Mouse (Mus musculus) urinary bladder, adult 18-20 months (tissue): Measurements from ENCODE around the gene Wfdc1.

Source experiments
- DNase-seq, 2 experiments: peaks; one replicate each; pipeline ENCODE4 v3.0.0; 2022; ENCODE audit warnings: low spot score in 2 of 2, mixed read lengths in 2 of 2

The Wfdc1 gene

DNA sequence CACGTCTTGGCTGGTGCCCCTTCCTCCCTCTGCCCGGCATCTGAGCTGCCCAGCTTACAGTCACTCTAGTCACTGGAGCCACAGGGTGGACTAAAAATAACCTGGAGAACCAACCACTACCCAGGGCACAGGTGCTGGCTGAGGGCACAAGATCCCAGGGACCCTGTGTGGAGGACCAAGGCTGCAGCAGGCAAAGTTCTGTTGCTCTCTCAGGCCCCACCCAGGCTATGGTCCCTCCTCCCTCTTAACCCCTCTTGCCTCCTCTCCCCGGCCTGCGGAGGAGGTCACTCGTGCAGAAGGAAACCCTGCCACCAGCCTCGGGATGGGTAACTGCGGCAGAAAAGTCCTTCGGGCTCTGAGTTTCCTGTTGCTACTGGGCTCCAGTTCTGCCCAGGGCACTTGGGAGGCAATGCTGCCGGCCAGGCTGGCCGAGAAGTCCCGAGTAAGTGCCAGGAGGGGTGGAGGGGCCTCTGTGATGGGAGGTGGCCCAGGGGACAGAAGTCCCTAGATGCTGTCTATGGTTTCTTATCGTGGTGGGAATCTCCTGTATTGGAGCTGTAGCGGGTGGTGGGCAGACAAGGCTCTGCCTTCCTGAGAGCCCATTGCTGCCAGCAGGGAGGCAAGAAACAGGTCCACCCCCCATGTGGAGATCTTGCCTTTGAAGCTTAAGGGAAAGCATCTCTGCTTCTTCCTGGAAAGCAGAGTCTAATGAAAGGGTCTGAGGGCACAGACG, at the start of gene Wfdc1:
Gene Wfdc1, plus strand, starts transcription at position 147 of the 733 bp plus-strand sequence.
- DNase-seq, result no peak

DNA sequence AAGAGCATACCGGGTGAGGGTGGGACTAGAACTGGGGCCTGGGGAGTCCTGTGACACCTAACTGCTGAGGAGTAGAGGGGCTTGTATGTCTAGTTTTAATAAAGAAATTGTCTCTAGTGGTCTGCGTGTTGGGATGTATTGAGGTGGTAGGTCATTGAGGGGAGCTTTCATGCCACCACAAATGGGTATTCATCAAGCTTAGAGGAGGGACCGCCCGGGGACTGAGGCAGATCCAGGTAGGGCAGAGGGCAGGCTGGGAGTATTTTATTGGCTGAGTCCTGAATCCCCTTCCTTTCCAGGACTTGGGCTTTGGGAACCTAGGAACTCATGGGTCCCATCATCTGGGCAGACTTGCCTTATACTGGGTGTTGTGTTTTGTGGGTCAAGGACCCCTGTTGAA, 49.4 kb upstream of the Wfdc1 start:
- DNase-seq, result no peak

DNA sequence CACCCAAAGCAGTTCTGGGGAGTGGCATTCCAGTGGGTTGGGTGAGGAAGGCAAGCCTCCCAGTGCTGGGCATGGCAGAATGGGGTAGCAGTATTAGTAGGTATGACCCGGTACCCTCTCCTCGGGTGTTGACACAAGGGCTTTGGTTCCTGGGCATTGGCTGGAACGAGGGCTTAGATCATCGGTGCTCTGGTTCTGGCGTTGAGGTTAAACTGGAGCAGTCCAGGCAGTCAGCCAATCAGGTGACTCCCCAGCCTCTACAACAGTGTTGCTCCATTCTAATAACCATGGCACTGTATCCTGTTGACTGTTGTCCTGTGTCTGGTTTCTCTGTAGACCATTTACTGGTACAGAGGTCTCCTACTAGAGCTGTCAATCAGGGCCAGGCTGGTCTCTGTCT, 48.6 kb upstream of the Wfdc1 start:
- no peak for DNase-seq

DNA sequence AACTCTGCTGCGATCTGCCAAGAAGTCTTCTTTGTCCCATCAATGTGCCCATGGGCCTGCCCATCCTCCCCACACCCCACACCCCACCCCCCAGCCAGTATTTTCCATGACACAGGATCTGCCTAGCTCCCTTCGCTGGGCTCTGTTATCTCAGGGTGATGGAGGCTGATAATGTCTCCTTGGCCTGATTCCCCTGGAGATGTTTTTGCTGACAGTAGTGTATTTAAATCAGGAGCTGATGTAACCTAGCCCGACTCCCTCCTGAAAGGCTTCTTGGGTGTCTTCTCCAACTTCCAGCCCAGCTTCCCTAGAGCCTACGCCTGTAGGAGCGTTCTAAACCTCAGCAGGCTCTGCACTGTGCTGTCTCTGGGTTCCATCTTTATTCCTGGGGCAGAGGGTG, 47.3 kb upstream of the Wfdc1 start:
- DNase-seq, result no peak

DNA sequence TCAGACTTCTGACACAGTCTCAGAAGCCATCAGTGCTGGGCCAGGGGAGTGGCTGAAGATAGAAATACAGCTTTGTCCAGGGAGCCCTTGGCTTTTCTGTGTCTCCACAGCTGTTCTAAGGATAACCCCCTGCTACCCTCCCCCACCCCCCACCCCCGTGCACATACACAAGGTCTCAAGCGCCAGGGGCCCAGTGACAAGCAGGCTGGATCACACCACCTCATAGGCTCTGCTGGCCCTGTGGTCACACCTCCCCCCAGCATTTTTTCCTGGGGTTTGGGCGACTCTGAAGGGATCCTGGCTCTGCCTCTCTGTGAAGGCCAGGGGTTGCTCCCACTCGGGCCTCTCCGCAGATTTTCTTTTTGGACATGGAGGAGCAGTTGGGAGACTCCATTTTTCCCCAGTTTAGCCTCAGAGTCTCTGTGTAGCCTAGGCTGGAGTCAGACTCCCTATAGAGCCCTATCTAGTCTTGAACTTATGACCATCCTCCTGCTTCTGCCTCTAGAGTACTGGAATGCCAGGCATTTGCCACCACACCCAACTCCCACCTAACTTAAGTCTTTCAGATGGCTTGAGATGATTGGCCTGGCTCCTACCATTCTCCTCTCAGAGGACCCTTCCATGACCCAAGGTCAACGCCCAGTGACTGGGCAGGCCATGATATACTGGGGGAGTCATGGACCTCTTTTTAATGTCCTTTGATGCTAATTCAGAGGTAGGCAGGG, 45.9 kb upstream of the Wfdc1 start:
- DNase-seq, result no peak

DNA sequence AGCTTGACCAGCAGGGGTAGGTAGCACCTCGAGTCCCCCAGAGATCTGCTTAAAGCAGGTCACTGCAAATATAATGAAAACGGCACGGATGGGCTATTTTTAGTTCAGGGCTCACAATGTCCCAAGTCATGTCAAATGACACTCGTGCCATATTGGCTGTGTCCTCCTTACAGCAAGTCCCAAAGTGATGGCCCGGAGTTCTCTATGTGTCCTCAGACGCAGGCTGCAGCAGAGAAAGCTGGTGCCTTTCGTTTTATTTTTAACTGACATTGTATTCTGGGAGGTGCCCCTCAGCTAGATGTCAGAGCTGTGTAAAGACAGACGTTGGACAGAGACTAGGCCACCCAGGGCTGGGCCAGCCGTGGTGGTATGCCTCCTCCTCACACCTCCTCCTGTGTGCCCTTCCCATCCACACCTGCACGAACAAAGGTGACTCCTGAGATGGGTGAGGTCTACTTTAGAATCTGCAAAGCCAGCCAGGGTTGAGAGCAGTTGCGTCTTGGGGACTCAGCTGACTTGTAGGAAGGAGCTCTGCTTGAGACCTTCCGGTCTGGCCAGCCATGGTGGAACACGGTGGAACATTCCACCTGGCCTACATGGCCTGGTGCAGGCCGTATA, 45.2 kb upstream of the Wfdc1 start:
- DNase-seq, result no peak

DNA sequence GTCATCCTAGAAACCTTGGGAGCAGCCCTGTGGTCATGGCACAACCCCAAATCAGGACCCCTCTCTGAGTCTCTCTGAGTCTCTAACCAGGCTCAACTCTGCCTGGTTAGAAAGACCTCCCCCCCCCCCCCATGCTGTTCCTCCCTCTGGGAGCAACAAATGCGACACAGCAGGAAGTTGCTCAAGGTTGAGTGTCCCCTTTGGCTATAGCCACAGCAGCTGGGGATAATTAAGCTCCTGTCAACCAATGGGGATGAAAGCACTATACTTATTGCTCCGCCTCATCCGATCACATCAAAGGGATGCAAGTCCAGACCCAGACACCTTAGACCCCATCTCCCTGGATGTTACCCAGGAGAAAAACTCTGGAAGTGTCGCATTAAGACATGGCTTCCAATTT, 43.6 kb upstream of the Wfdc1 start:
- no peak for DNase-seq

DNA sequence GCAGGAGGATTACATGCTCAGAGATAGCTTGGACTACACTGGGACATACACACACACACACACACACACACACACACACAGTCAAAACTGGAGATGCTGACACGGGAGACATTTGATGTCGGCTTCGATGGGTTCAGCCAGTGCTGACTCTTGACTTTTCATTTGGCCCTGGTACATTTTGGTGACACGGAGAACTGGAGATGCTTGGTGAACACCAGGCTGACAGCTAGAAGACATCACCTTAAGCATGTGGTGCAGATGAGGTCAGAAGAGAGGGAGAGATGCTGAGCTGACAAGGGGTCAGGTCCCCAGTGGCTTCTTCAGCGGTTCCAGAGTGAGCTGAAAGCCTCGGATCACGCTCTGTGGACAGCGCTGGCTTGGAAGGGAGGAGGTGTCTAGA, 43.1 kb upstream of the Wfdc1 start:
- no peak for DNase-seq

DNA sequence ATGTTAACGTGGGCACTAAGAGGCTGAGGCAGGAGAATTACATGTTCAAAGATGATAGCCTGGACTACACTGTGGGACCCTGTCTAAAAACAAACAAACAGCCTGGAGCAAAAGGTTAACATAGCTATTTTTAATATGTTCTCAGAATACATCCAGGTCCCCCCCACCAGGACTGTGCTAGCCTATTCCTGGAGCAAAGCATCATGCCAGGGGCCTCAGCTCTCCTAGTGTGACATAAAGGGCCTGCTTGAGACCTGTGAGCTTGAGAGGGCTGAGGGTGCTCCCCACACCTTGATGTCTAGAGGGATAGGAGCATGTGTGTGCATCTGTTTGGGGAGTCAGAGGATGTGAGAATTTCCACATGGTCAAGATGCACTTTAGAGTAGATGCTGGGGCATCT, 42.4 kb upstream of the Wfdc1 start:
- no peak for DNase-seq

DNA sequence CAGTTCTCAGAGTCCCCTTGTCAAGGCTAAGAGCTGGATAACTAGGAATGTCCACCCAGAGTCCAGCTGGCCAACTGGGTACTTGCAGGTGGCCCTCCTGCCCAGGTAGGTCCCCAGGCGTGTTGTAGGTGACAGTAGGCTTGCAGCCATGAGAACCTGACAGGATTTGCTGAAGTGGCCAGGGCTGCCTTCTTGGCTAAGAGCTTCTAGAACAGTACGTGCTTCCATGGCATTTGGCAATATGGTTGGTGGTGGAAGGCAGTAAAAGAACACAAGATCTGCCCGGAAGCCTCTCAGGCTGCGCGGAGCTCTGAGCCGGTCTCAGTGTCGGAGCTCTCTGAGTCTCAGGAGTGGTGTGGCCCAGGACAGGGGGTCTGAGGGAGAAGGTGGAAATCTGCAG, 41.2 kb upstream of the Wfdc1 start:
- DNase-seq, result no peak

DNA sequence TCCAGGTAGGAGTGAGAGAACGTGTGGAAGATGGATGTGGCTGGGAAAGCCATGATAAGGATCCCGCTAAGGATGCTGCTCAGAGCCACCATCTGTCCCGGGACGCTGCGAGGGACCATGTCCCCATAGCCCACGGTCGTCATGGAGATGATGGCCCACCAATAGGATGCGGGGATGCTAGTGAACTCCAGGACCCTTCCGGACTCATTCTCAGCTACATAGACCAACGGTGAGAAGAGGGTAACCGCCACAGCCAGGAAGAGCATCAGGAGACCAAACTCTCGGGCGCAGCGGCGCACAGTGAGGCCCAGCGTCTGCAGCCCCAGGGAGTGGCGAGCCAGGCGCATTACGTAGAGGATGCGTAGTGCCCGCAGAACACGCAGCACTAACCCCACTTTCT, 40.4 kb upstream of the Wfdc1 start:
- no peak for DNase-seq

DNA sequence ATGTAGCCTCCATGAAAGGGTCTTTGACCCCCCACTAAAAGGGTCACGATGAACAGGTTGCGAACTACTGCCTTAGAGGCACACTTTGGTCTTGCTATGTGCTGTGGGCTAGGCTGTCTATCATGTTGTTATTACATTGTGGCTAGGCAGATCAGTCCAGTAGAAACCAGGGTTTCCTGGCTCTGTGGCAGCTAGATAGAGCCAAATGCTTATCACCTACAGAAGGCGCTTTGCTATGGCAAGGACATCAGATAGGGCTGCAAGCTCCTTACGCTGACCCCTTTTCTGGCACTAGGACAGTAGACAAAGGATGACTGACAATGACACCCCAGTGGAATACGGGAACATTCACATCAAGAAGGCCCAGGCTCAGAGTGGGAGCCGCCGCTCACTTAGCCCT, 39.0 kb upstream of the Wfdc1 start:
- DNase-seq, result no peak

DNA sequence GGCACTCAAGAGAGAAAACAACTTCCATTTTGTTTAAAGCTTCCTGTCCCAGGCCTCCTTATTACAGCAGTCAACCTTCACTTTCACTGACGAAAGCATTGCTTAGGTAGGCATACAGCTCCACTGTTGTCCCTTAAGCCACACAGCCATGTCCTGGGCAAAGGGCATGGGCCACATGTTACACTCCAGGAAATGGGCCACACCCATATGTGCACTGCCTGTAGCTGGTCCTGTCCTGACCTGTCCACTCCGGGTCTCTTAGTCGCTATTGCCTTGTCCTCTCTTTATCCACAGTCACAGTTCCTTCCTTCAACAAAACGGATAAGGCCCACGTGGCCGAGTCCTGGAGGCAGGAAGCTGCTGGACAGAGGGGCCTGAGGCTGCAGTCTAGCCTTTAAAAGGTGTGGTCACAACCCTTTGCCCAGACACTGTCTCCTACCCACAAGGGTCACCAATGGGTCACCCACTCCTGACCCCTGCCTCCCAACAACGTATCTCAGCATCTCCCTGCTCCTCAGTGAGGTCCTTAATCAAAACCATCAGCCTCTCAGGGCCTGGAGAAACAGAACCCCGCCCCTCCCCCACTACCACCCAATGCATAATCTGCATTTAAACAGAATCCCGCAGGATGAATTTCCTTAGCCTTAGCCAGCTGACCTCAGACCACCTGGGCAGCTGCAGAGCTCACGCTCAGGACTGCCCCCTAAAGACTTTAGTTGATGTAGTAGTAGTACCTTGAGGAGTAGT, 38.4 kb upstream of the Wfdc1 start:
- DNase-seq, result peak; percentile 19 to 45

DNA sequence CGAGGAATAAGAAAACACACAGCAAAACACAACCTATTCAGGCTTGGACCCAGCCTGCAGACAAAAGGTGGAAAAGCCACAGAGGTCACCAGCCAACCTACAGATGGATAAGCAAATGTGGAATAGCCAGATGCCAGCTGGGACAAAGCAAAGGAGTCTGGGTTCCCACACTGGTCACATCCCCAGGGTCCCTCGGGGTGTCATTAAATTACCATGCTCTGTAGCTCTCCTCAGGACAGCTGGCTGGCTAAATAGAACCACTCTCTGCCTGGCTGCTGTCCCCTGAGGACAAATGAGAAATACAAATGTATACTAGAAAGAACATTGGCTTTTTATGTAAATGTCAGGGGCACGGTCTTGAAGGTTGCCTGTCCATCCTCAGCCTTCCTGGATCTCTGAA, 35.3 kb upstream of the Wfdc1 start:
- no peak for DNase-seq

DNA sequence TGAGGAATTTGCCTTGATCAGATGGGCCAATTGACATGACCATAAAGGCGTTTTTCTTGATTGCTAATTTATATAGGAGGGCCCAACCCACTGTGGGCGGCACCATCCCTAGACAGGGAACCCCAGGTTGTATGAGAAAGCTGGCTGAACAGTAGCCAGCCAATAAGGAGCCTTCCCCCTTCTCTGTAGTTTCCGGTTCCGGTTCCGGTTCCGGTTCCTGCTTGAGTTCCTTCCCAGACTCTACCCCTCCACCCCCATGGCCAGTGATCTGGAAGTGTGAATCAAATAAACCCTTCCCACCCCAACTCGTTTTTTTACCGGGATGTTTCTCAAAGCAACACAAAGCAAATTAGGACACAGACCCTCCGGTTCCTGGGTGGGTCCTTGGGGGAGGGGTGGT, 33.9 kb upstream of the Wfdc1 start:
- DNase-seq, result no peak

DNA sequence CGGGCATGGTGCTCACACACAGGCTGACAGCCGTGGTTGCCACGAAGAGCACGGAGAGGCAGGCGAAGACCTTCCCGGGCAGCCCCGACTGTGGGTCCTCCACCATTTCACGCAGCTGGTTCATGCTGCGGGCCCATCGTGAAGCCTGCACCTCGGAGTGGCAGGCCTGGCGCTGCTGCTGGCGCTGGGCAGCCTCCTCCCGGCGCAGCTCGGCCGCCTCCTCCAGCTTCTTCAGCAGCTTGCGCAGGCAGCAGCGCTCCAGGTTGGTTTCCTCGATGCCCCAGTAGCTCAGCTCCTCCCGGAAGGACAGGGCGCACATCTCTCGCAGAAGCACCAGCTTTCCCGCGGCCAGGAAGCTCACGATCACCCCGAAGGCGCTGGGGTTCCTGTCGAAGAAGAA, 33.3 kb upstream of the Wfdc1 start:
- no peak for DNase-seq

DNA sequence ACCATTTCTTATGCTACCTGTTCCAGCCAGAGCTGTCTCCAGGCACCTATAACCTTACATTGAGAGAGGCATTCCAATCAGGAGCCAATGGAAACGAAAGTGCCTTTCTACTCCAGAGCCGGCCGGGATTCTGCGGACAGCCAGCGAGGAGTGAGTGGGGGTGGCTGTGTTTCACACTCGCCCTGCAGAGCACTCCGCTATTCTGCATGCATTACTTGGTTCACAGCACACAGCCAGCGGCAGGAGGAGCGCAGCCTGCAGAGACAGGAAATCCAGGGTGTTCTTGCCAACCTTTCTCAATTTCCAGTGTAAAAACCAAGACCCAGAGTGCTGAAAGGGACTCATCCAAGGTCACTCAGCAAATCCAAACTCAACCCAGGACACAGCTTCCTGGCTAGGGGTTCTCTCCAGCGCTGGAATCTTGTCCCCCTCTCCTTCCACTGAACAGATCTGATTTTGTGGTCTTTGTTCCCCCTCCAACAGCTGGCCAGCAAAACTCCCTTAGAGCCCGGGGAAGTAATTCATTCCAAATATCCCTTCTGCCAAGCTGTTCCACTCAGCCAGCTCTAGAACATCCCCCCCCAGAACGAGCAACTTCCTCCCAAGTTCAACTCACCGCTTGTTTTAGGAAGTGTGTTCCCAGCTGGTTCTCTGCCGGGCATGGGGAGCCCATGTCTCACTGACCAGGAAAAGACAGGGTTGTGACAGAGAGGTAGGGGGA, 31.4 kb upstream of the Wfdc1 start:
- no peak for DNase-seq

DNA sequence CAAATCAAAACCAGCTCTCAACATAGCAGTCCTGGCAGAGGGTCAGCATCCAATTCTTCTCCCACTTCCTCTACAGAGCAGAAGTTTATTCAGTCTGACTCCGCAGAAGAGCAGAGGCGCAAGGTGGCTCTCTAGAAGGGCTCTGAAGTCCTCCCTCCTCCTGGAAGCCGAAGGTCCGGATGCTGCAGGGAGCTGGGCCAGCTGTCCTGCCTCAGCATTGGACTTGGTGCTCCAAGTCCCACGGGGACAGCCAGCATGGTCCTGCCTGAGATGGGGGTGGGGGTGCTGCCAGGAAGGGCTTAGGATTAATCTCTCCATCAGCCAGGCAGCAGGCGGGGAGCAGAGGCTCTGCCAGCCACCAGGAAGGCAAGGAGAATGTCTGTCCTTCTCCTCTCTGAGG, 30.8 kb upstream of the Wfdc1 start, which contains the start of gene Kcng4:
Gene Kcng4, minus strand, starts transcription at position 303 of the 400 bp plus-strand sequence.
- DNase-seq, result no peak

DNA sequence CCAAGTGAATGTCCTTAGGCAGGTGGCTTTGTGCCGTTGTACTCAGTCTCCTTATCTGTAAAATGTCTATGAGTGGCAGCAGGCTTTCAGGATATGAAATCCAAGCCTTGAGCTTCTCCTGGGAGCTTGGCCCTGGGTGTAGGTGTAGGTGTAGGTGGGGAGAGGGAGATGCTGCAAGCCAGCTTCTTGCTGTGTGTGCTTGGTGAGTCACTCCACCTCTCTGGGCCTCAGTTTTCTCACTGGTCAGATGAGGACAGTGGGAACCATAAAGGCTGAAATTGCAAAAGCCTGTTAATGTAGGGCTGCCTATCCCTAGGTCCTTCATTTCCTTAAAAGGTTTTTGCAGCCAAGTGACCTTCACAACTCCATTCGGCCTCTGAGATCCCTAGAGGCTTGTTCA, 30.2 kb upstream of the Wfdc1 start:
- no peak for DNase-seq

DNA sequence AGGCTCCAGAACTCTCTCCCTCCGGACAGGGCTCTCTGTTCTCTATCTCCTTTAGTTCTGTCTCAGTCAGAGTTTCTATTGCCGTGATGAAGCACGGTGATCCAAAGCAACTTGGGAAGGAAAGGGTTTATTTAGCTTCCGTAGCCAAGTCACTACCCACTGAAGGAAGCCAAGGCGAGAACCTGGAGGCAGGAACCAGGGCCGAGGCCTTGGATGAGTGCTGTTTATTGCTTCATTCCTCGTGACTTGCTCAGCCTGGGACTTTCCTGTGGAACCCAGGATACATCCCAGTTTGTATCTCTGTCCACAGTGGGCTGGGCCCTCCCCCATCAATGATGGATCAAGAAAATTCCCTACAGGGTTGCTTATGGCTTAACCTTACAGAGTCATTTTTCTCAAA, 29.4 kb upstream of the Wfdc1 start:
- DNase-seq, result no peak

DNA sequence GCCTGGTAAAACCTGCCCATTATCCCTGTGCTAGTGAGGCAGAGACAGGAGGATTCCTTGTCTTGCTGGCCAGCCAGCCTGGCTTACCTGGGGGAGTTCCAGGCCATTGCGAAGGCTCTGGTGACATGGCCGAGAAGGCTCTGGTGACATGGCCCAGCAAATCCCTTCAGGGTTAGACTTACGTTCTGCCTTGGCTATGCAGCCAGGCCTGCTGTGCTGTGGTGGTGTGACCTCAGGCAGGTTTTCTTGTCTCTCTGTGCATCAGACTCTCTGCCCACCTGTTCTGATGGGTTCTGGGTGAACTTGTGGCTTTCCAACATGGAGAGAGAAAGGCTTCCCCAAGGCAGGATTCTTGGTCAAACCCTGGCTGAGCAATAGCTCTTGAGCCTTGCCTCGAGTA, 28.8 kb upstream of the Wfdc1 start:
- no peak for DNase-seq

DNA sequence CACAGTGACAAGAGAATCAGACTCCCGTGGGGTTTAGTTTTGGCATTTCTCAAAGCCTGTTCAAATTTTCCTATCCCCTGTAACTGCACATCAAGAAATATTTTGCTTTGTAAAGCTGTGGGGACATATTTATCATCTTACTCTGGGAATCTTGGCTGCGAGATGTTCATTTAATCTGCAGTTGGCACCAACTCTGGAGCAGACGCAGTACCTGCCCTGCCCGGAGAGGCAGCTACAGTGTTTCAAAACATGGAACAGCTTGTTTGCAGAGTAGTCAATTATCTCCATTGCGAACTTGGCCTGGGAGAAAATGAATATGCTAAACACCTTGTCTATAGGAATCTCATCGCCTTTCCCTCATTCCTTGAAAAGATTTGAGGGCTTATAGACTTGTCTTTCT, 27.9 kb upstream of the Wfdc1 start:
- DNase-seq, result no peak
